Mouse (Mus musculus) olfactory bulb, adult 2 months (tissue): ENCODE data around the gene Kcnip4. TPM values are rescaled to one million over a fixed set of nuclear protein-coding genes. Genes with fewer than 3 reads are reported as not detected.

Experiments used
- H3K27ac ChIP-seq: fragments of 200-500 bp; 2 replicates; pipeline ENCODE4 v1.5.1; 2012; ENCODE audit warnings: low read depth, low read length; ENCODE audit not compliant: insufficient read depth
- H3K4me1 ChIP-seq: fragments of 200-500 bp; 2 replicates; pipeline ENCODE4 v1.6.1; 2012; ENCODE audit warnings: low read length; ENCODE audit not compliant: control insufficient read depth, insufficient read depth
- H3K4me3 ChIP-seq: fragments of 200-500 bp; 2 replicates; pipeline ENCODE4 v1.5.1; 2012; ENCODE audit warnings: mild to moderate bottlenecking, low read depth, low read length, moderate library complexity; ENCODE audit not compliant: insufficient read depth
- CTCF ChIP-seq: fragments of 200-500 bp; IDR thresholded peaks from 2 replicates; pipeline ENCODE4 v1.5.1; 2012; ENCODE audit warnings: low read depth, mild to moderate bottlenecking, low read length, moderate library complexity; ENCODE audit not compliant: insufficient read depth
- POLR2A ChIP-seq: fragments of 200-500 bp; IDR thresholded peaks from 2 replicates; pipeline ENCODE4 v1.6.1; 2012; ENCODE audit warnings: mild to moderate bottlenecking, low read depth, low read length, moderate library complexity; ENCODE audit not compliant: insufficient read depth
- WGBS: fragments of 180-500 bp; shearing (Covaris S2); methylation state at CpG from one replicate; pipeline ENCODE4 v1.1.7; 2018; 5-methylcytosine and 5-hydroxymethylcytosine counted together
- polyA plus RNA-seq: library from polyadenylated mRNA; stranded (reverse); fragments of >200 nt; gene quantifications from 2 replicates; pipeline ENCODE4 v1.2.4, GENCODE M21; 2012; ENCODE audit warnings: low replicate concordance; ENCODE audit not compliant: missing spikeins, insufficient read depth, insufficient read length

The Kcnip4 gene
- polyA plus RNA-seq, 1 experiment, result not detected

DNA sequence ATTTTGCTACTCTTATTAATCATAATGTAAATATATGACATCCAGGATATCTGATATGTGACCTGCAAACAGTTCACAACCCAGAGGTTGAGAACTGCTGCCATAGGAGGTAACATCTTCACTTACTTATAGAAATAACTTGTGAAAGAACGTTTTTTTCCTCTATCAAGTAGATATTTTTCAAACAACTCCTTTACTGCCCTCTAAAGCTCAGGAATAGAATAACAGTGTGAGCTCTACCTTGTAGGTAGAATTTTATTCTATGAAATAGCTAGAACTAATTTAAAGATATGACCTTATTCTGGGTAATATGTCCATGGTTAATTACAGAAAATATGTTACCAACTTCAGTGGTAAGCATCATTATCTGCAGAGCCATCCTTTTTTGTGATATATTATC lies 459.1 kb downstream of the Kcnip4 start:
- Histone ChIP-seq H3K4me3 (no peak overlapping the region), H3K27ac (no peak overlapping the region), H3K4me1 (no peaks in the 10 kb centered on the region)
- WGBS, result 16% methylated on average over 1 of the region's 1 CpGs
- TF ChIP-seq POLR2A (no peak), CTCF (no peak)

GRCm38 (mm10) chr5:49058926-49059325 lies 465.8 kb downstream of the Kcnip4 start:
- TF ChIP-seq CTCF, result no peak
- no peak for TF ChIP-seq POLR2A
- Histone ChIP-seq H3K4me1 (no peaks in the 10 kb centered on the region), H3K27ac (no peak overlapping the region), H3K4me3 (no peak overlapping the region)

GRCm38 (mm10) chr5:49057636-49058340 lies 466.9 kb downstream of the Kcnip4 start:
- 86% methylated on average over 4 of the region's 4 CpGs for WGBS
- TF ChIP-seq CTCF, result no peak
- no peak for TF ChIP-seq POLR2A
- no peaks in the 10 kb centered on the region for H3K4me1 ChIP-seq
- H3K4me3 ChIP-seq, result no peak overlapping the region
- H3K27ac ChIP-seq, result no peak overlapping the region

- no peak overlapping the region for H3K27ac ChIP-seq
- 31% methylated on average over 1 of the region's 1 CpGs for WGBS
- TF ChIP-seq CTCF (no peak), POLR2A (no peak)
- no peak overlapping the region for H3K4me3 ChIP-seq
- no peaks in the 10 kb centered on the region for H3K4me1 ChIP-seq
These were observed 476.7 kb downstream of the Kcnip4 start for GRCm38 (mm10) chr5:49047960-49048359.

DNA sequence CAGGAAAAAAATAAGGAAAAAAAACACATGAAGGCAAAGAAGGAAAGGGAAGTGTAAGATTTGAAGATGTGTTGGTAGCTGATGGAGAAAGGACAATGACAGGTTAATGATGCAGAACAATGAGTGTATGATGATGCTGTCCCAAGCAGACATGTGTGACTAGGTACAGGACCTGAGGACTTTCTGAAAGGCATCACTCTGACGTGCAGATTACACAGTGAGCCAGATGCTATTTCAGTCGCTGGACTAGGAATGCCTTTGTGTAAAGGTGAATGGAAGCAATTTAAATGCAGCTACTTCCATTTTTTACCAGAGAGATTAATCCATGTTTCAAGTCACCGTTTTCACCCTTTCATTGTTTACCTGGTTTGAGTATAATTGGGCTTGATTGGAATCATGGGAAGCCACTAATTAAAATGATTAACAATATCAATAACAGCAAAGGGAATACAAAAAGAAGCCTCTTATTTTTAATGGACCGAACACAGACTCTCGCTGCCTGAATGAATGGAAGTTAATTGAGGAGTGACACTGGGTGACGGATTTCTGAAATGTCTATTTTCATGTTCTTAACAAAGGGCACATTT lies 483.4 kb downstream of the Kcnip4 start:
- TF ChIP-seq POLR2A, result no peak
- TF ChIP-seq CTCF, result no peak
- no peak overlapping the region for H3K4me3 ChIP-seq
- 35% methylated on average over 6 of the region's 6 CpGs for WGBS
- H3K27ac ChIP-seq, result no peak overlapping the region
- no peaks in the 10 kb centered on the region for H3K4me1 ChIP-seq

GRCm38 (mm10) chr5:48997359-48997758 lies 527.3 kb downstream of the Kcnip4 start:
- TF ChIP-seq CTCF (no peak), POLR2A (no peak)
- Histone ChIP-seq H3K4me1 (no peaks in the 10 kb centered on the region), H3K27ac (no peak overlapping the region), H3K4me3 (no peak overlapping the region)
- WGBS, result 67% methylated on average over 4 of the region's 4 CpGs

- 94% methylated on average over 1 of the region's 1 CpGs for WGBS
- no peak overlapping the region for H3K4me3 ChIP-seq
- TF ChIP-seq CTCF (no peak), POLR2A (no peak)
- H3K27ac ChIP-seq, result no peak overlapping the region
- no peaks in the 10 kb centered on the region for H3K4me1 ChIP-seq
These were observed 535.5 kb downstream of the Kcnip4 start for GRCm38 (mm10) chr5:48989145-48989659.

GRCm38 (mm10) chr5:48942378-48943088 lies 582.2 kb downstream of the Kcnip4 start:
- Histone ChIP-seq H3K27ac (no peak overlapping the region), H3K4me3 (no peak overlapping the region), H3K4me1 (no peaks in the 10 kb centered on the region)
- TF ChIP-seq POLR2A, result no peak
- TF ChIP-seq CTCF, result no peak
- WGBS, result 91% methylated on average over 2 of the region's 2 CpGs

DNA sequence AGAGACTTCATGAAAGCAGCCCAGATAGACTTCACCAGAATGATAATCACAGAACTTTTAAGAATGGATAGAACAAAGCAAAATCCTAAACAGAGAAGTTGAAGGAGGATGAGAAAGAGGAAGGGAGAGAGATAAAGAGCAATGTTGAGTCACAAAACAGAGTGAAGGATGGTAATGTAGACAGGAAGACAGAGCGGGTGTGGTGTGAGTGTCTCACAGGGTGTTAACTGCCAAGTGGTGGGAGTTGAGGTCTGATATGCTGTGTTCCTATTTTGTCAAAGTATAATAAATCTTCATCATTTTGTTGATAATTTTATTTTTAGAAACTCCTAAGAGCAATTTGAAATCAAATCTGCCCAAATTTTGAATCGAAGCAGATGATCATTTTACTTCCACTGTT lies 592.8 kb downstream of the Kcnip4 start:
- Histone ChIP-seq H3K4me1 (no peaks in the 10 kb centered on the region), H3K4me3 (no peak overlapping the region), H3K27ac (no peak overlapping the region)
- TF ChIP-seq CTCF (no peak), POLR2A (no peak)
- WGBS, result 92% methylated on average over 2 of the region's 2 CpGs
